Mouse (Mus musculus): Measurements from ENCODE around the gene Rbfox3.

The Rbfox3 gene

GRCm38 (mm10) chr11:118879466-118880150 is 31.8 kb downstream of the Rbfox3 start:
- no peak for DNase-seq (ENCODE audit: low spot score)

GRCm38 (mm10) chr11:118878605-118879245 is 32.7 kb downstream of the Rbfox3 start:
- no peak for DNase-seq (ENCODE audit: low spot score)

DNA sequence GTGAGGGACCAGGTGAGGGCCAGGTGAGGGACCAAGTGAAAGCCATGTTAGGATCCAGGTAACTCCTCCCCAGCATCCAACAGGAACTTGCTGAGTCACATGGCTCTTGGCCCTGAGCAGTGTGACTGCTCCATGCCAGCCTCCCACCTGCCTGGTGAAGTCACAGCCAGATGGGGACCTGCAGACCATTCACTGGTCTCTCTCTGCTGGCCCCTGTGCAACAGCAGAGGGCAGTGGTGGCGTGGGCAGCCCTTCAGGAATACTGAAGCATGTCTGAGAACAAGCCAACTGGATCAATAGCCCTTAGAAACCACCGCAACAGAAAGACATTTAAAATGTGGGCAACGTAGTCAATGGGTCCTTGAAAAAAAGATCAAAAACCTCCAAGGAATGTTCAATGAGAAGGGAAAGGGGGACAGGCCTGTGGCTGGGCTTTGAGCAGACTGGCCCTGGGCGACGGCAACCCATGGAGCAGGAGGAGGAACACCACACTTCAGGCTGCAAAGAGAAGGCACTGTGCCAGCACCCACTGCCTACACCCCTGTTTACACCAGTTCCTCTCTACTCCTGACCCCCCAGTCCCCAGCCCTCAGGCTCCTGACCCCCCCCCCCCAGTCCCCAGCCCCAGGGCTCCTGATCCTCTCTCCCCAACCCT is 36.0 kb downstream of the Rbfox3 start:
- no peak for DNase-seq (ENCODE audit: low spot score)

- no peak for DNase-seq (ENCODE audit: low spot score)
These were observed 36.8 kb downstream of the Rbfox3 start for GRCm38 (mm10) chr11:118874487-118875095.

- no peak for DNase-seq (ENCODE audit: low spot score)
These were observed 37.4 kb downstream of the Rbfox3 start for GRCm38 (mm10) chr11:118874022-118874421.

- DNase-seq (ENCODE audit: low spot score): no peak
These were observed 39.9 kb downstream of the Rbfox3 start for GRCm38 (mm10) chr11:118871527-118871926.

DNA sequence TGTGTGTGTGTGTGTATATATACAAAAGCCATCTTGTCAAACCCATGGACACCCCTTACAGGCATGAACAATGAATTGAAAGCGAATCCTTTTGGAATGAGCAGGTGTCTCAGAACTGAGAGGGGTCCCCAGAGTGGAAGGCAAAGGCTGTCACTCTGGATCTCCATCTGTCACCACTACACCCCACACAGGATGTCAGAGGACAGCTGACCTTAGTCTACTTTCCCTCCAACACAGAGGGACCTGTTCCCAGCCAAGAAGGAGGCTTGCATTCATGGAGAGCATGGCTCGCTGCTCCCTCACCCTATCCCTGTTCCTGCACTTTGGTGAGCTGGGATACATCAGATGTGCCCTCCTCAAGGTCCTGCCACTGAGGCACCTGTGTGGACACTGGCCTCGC is 48.0 kb downstream of the Rbfox3 start:
- DNase-seq (ENCODE audit: low spot score): no peak

GRCm38 (mm10) chr11:118861801-118862431 is 49.5 kb downstream of the Rbfox3 start:
- no peak for DNase-seq (ENCODE audit: low spot score)

DNA sequence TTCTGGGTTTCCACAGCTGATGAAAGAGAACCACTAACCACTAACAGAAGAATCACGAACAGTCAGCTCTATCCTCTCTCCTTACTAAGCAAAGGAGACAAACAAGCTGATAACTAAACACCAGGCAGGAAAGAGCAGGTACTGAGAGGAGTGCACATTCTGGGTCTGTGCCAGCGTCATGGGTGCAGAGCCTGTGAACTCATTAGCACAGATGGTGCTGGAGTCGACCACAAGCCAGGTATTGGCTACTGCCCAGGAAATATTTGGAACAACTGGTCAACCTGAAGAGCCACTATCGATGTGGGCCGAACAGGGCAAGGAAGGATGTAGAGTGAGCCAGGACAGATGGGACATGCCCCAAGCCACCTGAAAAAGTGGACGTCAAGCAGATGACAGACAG is 50.2 kb downstream of the Rbfox3 start:
- no peak for DNase-seq (ENCODE audit: low spot score)

GRCm38 (mm10) chr11:118860812-118861211 is 50.6 kb downstream of the Rbfox3 start:
- no peak for DNase-seq (ENCODE audit: low spot score)

DNA sequence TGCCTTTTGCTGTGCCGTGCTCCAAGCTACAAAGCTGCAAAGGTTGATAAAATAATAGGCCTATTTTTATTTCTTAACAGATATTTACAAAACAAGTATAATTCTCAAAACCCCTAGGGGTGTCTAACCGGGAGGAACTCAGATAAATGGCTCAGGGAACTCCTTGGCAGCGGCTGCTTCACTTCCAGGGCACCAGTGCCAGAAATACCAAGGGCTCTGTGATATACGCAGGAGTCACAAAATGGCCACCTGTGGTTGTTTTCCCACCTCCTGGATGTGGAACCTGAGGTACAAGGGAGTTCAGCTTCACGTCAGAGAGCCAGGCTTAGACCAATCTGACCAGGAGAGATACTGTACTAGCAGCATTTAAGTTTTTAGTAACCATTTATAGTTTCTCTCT is 51.6 kb downstream of the Rbfox3 start:
- DNase-seq (ENCODE audit: low spot score): no peak

DNA sequence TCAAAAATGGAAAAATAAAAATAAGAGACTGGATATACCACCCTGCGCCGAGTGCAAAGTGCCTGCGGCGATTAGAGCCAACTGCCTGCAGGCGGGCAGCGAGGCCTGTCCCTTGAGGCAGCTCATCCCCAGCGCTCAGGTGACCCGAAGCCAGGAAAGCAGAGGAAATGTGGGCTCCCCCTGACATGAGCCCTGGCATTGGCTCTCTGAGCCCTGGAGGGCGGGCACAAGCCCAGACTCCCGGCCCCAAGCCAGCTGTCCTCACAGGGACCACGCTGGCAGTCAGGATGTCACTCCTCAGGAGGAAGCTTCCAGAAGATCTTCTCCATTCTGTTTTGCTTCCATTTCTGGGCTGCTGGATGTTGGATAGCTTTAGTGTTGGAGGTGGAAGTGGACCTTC is 53.1 kb downstream of the Rbfox3 start:
- no peak for DNase-seq (ENCODE audit: low spot score)

DNA sequence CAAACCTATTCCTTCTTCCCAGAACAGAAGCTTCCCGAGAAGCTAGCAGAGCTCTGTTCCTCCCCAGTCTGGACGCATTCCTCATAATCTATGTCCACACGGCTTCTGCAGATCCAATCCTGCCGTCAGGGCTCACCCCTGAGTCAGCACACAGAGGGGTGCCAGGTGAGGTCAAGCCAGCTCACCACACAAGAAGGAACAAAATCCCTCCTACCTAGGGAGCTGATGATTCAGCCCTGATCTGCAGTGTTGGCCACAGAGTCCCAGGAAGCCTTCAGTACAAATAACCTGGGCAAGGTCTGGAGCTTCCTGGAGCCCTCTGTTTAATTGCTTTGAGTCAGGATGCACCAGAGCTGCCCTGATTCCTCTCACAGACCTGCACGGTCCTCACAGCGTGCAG is 60.0 kb downstream of the Rbfox3 start:
- no peak for DNase-seq (ENCODE audit: low spot score)

DNA sequence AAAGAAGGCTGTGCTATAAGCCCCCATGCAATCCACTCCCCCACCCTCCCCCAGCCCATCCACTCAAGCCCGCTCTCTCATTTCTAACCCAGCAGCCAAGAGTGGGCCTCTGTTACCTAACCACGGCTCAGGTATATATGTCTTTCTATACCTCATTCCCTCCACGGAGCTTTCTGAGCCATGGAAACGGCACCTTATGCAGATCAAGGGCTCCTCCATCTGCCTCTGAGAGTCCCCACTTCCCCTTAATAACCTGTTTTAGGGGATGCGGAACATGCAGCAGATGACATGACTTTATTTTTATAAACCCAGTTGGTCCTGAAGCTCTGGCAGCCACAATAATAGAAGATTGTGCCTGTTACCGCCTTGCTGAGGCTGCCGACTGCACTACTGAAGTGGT is 63.4 kb downstream of the Rbfox3 start:
- no peak for DNase-seq (ENCODE audit: low spot score)

- DNase-seq (ENCODE audit: low spot score): no peak
These were observed 70.4 kb downstream of the Rbfox3 start for GRCm38 (mm10) chr11:118840992-118841391.

DNA sequence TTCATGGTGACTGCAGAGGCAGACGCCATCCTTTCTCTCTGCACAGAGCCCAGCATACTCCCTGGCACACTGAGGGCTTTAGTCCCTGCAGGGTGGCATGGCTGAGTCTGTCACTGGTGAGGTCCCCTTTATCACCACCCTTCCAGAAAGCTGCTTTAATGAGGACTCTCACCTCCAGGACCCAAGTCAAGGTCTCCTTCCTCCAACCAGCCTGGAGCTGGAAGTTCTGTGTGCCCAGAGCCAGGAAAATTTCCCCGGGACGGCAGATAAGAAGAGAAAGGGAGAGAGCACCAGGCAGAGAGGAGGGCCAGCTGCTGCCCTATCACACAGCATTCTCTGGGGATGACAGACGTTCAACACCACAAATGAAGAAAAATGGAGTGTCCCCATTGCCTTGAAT is 73.2 kb downstream of the Rbfox3 start:
- no peak for DNase-seq (ENCODE audit: low spot score)

GRCm38 (mm10) chr11:118836889-118837288 is 74.5 kb downstream of the Rbfox3 start:
- DNase-seq (ENCODE audit: low spot score): no peak

GRCm38 (mm10) chr11:118832793-118833481 is 78.5 kb downstream of the Rbfox3 start:
- DNase-seq (ENCODE audit: low spot score): no peak

DNA sequence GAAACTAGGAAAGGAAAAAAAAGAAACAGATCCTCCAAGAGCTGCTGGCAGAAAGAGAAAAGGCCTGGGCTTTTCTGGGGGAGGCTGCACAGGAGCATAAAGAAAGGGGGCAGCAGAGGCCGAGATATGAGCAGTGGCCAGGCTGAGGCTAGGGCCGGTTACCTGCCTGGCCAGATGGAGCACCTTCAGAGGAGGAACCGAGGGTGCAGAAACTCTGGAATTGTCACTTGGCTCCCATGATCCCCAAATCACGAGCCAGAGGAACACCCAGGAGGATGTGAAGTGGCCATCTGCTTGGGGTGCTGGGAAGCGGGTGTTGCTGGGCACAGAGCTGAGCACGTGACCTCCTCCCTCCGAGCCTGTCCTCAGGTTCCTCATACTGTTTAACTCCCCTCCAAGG is 79.7 kb downstream of the Rbfox3 start:
- DNase-seq (ENCODE audit: low spot score): no peak

- no peak for DNase-seq (ENCODE audit: low spot score)
These were observed 85.9 kb downstream of the Rbfox3 start for GRCm38 (mm10) chr11:118825280-118826094.

- no peak for DNase-seq (ENCODE audit: low spot score)
These were observed 90.0 kb downstream of the Rbfox3 start for GRCm38 (mm10) chr11:118821353-118821752.

Data from layer of hippocampus, adult 9-10 months (tissue).